Mouse (Mus musculus) stomach, embryonic 14.5 days (tissue): ENCODE data around the gene Mrpl57. TPM values are rescaled to one million over a fixed set of nuclear protein-coding genes. Genes with fewer than 3 reads are reported as not detected.
A peak's percentile ranks its signal among the peaks of the same experiment; 100 is the strongest.
"Not testable (repeated sequence)": the region's sequence is repeated elsewhere in the genome, so short reads cannot be mapped to it uniquely, and the experiment has no call there.

Experiments
- ATAC-seq: fragments of 200-750 bp; cut with Nextera tagmentation; 2 replicates; pipeline ENCODE4 v1.8.0; 2017; ENCODE audit warnings: low read depth, moderate TSS enrichment; ENCODE audit not compliant: insufficient number of reproducible peaks, insufficient read depth, low FRiP score
- H3K27ac ChIP-seq: fragments of 300-500 bp; sonication (generic); 2 replicates; pipeline ENCODE4 v1.5.1; 2014; ENCODE audit warnings: mild to moderate bottlenecking, low read length, moderate library complexity, mixed read lengths
- H3K27me3 ChIP-seq: fragments of 300-500 bp; sonication (generic); 2 replicates; pipeline ENCODE4 v1.6.1; 2014; ENCODE audit warnings: low read length, control low read depth, mixed read lengths; ENCODE audit not compliant: control insufficient read depth, insufficient read depth
- H3K36me3 ChIP-seq: fragments of 300-500 bp; sonication (generic); 2 replicates; pipeline ENCODE4 v1.6.1; 2014; ENCODE audit warnings: mild to moderate bottlenecking, control low read depth, low read length, moderate library complexity, mixed read lengths; ENCODE audit not compliant: control insufficient read depth, insufficient read depth
- H3K4me1 ChIP-seq: fragments of 300-500 bp; sonication (generic); 2 replicates; pipeline ENCODE4 v1.6.1; 2014; ENCODE audit warnings: low read length, control low read depth, mixed read lengths; ENCODE audit not compliant: control insufficient read depth, insufficient read depth
- H3K4me2 ChIP-seq: fragments of 300-500 bp; sonication (generic); replicated peaks from 2 replicates; pipeline ENCODE4 v1.6.1; 2014; ENCODE audit warnings: low read depth, low read length, control low read depth
- H3K4me3 ChIP-seq: fragments of 300-500 bp; sonication (generic); 2 replicates; pipeline ENCODE4 v1.5.1; 2014; ENCODE audit warnings: low read depth, low read length, control low read depth
- H3K9ac ChIP-seq: fragments of 300-500 bp; sonication (generic); replicated peaks from 2 replicates; pipeline ENCODE4 v1.6.1; 2014; ENCODE audit warnings: low read depth, mild to moderate bottlenecking, control low read depth, low read length, moderate library complexity, mixed read lengths
- H3K9me3 ChIP-seq: fragments of 300-500 bp; sonication (generic); 2 replicates; pipeline ENCODE4 v1.6.1; 2016; ENCODE audit warnings: low read depth, low read length, control low read depth; ENCODE audit not compliant: control insufficient read depth
- WGBS: fragments of 180-500 bp; shearing (Covaris S2); extraction: QIAGEN DNeasy Blood & Tissue Kit; methylation state at CpG from one replicate; pipeline ENCODE4 v1.1.7; 2014; 5-methylcytosine and 5-hydroxymethylcytosine counted together
- polyA plus RNA-seq: library from polyadenylated mRNA; unstranded; fragments of >200 nt; fragmentation: Nextera tagmentation; extraction: Ambion mirVana; gene quantifications from 2 replicates; pipeline ENCODE4 v1.2.1, GENCODE M21; 2014

Gene Mrpl57
- polyA plus RNA-seq, 1 experiment from 2014 or later, result 167 TPM

DNA sequence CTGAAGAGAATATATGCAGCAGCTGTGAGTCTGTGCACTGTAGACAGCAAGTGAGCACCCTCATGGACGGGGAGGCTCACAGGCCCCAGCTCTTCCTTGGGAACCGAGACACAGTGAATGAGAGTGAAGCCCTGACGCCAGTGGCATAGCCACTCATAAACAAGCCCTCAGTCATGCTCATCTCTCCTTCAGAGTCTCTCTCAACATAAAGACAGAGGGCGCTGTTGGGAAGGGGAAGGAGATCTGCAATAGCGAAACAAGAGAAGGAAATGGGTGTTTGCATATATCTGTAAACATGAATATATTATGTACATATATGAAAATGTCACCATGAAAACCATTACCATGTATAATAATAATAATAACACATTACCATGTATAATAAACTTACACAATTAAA lies 17.5 kb upstream of the Mrpl57 start:
- WGBS, result 79% methylated on average over 5 of the region's 5 CpGs
- no peak overlapping the region for H3K4me2 ChIP-seq
- peaks cover 52% of the 10 kb centered on the region for H3K36me3 ChIP-seq
- no peaks in the 10 kb centered on the region for H3K9me3 ChIP-seq
- no peaks in the 10 kb centered on the region for H3K27me3 ChIP-seq
- no peak for ATAC-seq
- no peaks in the 10 kb centered on the region for H3K4me1 ChIP-seq
- no peak overlapping the region for H3K4me3 ChIP-seq
- H3K27ac ChIP-seq, result no peak overlapping the region
- no peak overlapping the region for H3K9ac ChIP-seq

GRCm38 (mm10) chr14:57810886-57811285 lies 15.1 kb upstream of the Mrpl57 start:
- WGBS, result 69% methylated on average over 2 of the region's 2 CpGs
- H3K36me3 ChIP-seq, result peaks cover 34% of the 10 kb centered on the region
- H3K4me1 ChIP-seq, result no peaks in the 10 kb centered on the region
- H3K4me2 ChIP-seq, result no peak overlapping the region
- no peaks in the 10 kb centered on the region for H3K9me3 ChIP-seq
- H3K9ac ChIP-seq, result no peak overlapping the region
- no peak overlapping the region for H3K4me3 ChIP-seq
- peak; percentile 64; the same call in 1 of the 2 replicates for ATAC-seq
- no peaks in the 10 kb centered on the region for H3K27me3 ChIP-seq
- peak overlapping the region; percentile 66; the same call in 1 of the 2 replicates for H3K27ac ChIP-seq

DNA sequence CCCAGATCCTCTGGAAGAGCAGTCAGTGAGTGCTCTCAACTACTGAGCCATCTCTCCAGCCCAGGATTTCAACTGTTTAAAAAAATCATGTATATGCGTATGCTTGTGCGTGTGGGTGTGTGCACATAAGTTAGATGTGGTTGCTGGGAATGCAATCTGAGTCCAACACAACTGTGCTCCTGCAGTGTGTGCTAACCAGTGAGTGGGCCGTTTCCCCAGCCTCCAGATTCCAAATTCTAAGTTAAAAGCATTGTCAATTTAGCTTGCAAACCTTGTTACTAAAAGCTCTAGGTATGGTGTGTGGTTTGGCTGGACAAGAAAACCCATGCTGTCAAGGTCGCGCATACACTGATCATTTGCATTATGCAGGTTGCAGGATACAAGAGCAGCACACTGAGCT lies 14.2 kb upstream of the Mrpl57 start:
- Histone ChIP-seq H3K36me3 (peaks cover 33% of the 10 kb centered on the region), H3K9me3 (no peaks in the 10 kb centered on the region)

GRCm38 (mm10) chr14:57820839-57821238 lies 5.2 kb upstream of the Mrpl57 start:
- peaks cover 6% of the 10 kb centered on the region for H3K4me1 ChIP-seq
- H3K36me3 ChIP-seq, result peaks cover 38% of the 10 kb centered on the region
- no peaks in the 10 kb centered on the region for H3K9me3 ChIP-seq
- no peaks in the 10 kb centered on the region for H3K27me3 ChIP-seq
- H3K9ac ChIP-seq, result no peak overlapping the region
- no peak overlapping the region for H3K4me2 ChIP-seq
- no peak overlapping the region for H3K4me3 ChIP-seq
- WGBS, result 79% methylated on average over 4 of the region's 4 CpGs
- no peak overlapping the region for H3K27ac ChIP-seq
- no peak for ATAC-seq

More for the DNA sequence above, 14.2 kb upstream of the Mrpl57 start:
- Histone ChIP-seq H3K9ac (no peak overlapping the region), H3K27me3 (no peaks in the 10 kb centered on the region), H3K4me1 (no peaks in the 10 kb centered on the region), H3K4me2 (no peak overlapping the region), H3K4me3 (no peak overlapping the region), H3K27ac (no peak overlapping the region)
- no peak for ATAC-seq
- 96% methylated on average over 5 of the region's 5 CpGs for WGBS

- 71% methylated on average over 1 of the region's 1 CpGs for WGBS
Observed at GRCm38 (mm10) chr14:57827284-57827683, 1.2 kb downstream of the Mrpl57 start.

DNA sequence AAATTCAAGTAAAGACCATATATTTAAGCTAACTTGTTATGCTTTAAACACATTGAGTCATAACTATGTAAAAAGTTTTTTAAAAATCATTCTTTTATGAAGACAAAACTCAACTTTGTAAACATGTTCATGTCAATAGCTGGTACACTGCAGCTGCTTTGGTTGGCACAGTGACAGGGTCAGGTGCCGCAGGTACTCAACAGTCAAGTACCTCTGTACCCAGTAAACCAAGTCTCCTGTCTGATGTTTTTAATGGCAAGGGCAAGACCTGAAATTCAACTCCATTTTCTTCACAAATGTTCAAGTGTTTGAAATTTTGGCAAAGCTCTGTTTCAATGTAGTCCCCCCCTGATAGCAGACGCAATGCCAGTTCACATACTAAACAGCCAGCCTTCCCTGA lies 7.5 kb downstream of the Mrpl57 start:
- no peaks in the 10 kb centered on the region for H3K27me3 ChIP-seq
- no peak overlapping the region for H3K4me2 ChIP-seq
- peaks cover 25% of the 10 kb centered on the region for H3K36me3 ChIP-seq
- H3K27ac ChIP-seq, result no peak overlapping the region
- no peak overlapping the region for H3K9ac ChIP-seq
- ATAC-seq, result no peak
- H3K4me1 ChIP-seq, result no peaks in the 10 kb centered on the region
- no peaks in the 10 kb centered on the region for H3K9me3 ChIP-seq
- 92% methylated on average over 2 of the region's 2 CpGs for WGBS
- no peak overlapping the region for H3K4me3 ChIP-seq

More at GRCm38 (mm10) chr14:57827284-57827683, 1.2 kb downstream of the Mrpl57 start:
- H3K27me3 ChIP-seq, result no peaks in the 10 kb centered on the region
- H3K9me3 ChIP-seq, result no peaks in the 10 kb centered on the region
- H3K4me2 ChIP-seq, result peak overlapping the region; percentile 72
- H3K36me3 ChIP-seq, result peaks cover 3% of the 10 kb centered on the region; the same call in 1 of the 2 replicates
- peaks cover 17% of the 10 kb centered on the region for H3K4me1 ChIP-seq
- ATAC-seq, result no peak
- H3K27ac ChIP-seq, result no peak overlapping the region
- peak overlapping the region; percentile 81 for H3K4me3 ChIP-seq
- H3K9ac ChIP-seq, result peak overlapping the region; percentile 81; the same call in 1 of the 2 replicates

DNA sequence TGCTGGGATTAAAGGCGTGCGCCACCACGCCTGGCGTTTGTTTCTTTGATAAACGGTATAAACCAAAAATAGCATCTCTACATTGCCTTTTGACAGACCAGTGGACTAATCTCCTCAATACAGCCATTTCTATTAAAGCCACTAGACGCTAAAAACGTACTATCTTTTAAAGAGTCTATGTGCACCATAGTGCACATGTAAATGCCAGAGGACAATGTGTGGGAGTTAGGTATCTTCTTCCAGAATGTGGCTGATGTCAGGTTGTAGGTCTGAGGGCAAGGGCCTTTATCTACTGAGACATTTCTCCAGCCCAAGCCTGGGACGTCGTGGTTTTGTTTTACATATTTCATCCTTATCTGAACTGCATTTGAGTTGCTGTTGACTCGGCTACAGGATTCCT lies 9.1 kb downstream of the Mrpl57 start:
- no peak overlapping the region for H3K9ac ChIP-seq
- ATAC-seq, result no peak
- 85% methylated on average over 10 of the region's 10 CpGs for WGBS
- no peak overlapping the region for H3K4me3 ChIP-seq
- no peak overlapping the region for H3K4me2 ChIP-seq
- H3K9me3 ChIP-seq, result no peaks in the 10 kb centered on the region
- H3K4me1 ChIP-seq, result no peaks in the 10 kb centered on the region
- no peaks in the 10 kb centered on the region for H3K27me3 ChIP-seq
- H3K27ac ChIP-seq, result no peak overlapping the region
- peaks cover 36% of the 10 kb centered on the region for H3K36me3 ChIP-seq

DNA sequence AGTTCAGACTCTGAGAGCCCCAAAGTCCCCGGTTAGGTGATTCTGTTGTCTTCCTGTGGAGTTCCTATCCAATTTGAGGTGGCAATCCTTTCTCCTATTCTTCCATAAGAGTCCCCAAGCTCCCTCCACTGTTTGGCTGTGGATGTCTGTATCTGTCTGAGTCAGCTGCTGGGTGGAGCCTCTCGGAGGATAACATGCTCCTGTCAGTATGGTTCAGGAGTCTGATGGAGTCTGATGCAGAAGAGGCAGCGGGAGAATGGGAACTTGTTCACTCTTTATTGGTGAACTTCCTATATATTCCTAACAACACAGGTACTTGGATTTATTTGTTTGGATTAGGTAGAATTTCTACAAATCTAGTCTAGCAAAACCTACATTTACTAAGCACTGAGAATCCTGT lies 18.5 kb downstream of the Mrpl57 start:
- Histone ChIP-seq H3K9me3 (no peaks in the 10 kb centered on the region), H3K9ac (no peak overlapping the region), H3K27me3 (no peaks in the 10 kb centered on the region), H3K4me2 (no peak overlapping the region), H3K27ac (no peak overlapping the region), H3K36me3 (peaks cover 16% of the 10 kb centered on the region), H3K4me1 (no peaks in the 10 kb centered on the region), H3K4me3 (no peak overlapping the region)
- WGBS, result 89% methylated on average over 3 of the region's 3 CpGs
- ATAC-seq, result no peak

- not testable (repeated sequence) for H3K4me2 ChIP-seq, H3K27ac ChIP-seq, H3K9ac ChIP-seq, H3K36me3 ChIP-seq, H3K27me3 ChIP-seq, H3K4me3 ChIP-seq, H3K9me3 ChIP-seq, ATAC-seq, H3K4me1 ChIP-seq
- 83% methylated on average over 5 of the region's 5 CpGs for WGBS
Observed at GRCm38 (mm10) chr14:57848061-57848460, 22.0 kb downstream of the Mrpl57 start.
